Mouse (Mus musculus) brain, embryonic 18.5 days (tissue): ENCODE measurements around the gene Suds3.

Experiments
- DNase-seq: peaks from one replicate; pipeline ENCODE4 v3.0.0-alpha.2; 2012; ENCODE audit warnings: low read depth, low spot score

Gene Suds3

GRCm38 (mm10) chr5:117135869-117136268 is 20.0 kb upstream of the Suds3 start:
- DNase-seq, result no peak

GRCm38 (mm10) chr5:117134889-117135456 is 19.1 kb upstream of the Suds3 start:
- no peak for DNase-seq

GRCm38 (mm10) chr5:117134066-117134888 is 18.4 kb upstream of the Suds3 start:
- DNase-seq, result no peak

- no peak for DNase-seq
These were observed 17.6 kb upstream of the Suds3 start for GRCm38 (mm10) chr5:117133446-117134065.

- DNase-seq, result no peak
These were observed 14.8 kb upstream of the Suds3 start for GRCm38 (mm10) chr5:117130726-117131125.

- no peak for DNase-seq
These were observed 11.1 kb upstream of the Suds3 start for GRCm38 (mm10) chr5:117127051-117127450.

- DNase-seq, result no peak
These were observed 9.8 kb upstream of the Suds3 start for GRCm38 (mm10) chr5:117125482-117126346.

- no peak for DNase-seq
These were observed 7.9 kb upstream of the Suds3 start for GRCm38 (mm10) chr5:117123840-117124239.

GRCm38 (mm10) chr5:117123102-117123501 is 7.2 kb upstream of the Suds3 start:
- DNase-seq, result no peak

- no peak for DNase-seq
These were observed 5.7 kb upstream of the Suds3 start for GRCm38 (mm10) chr5:117121657-117122056.

- no peak for DNase-seq
These were observed 4.9 kb upstream of the Suds3 start for GRCm38 (mm10) chr5:117120489-117121466.

GRCm38 (mm10) chr5:117119777-117120488 is 4.0 kb upstream of the Suds3 start, which contains the start of gene Taok3:
Gene Taok3, plus strand, starts transcription at chr5:117120129.
- peak; percentile 97 for DNase-seq

- no peak for DNase-seq
These were observed 2.9 kb upstream of the Suds3 start for GRCm38 (mm10) chr5:117118850-117119249.

GRCm38 (mm10) chr5:117118220-117118619 is 2.3 kb upstream of the Suds3 start:
- DNase-seq, result no peak

- no peak for DNase-seq
These were observed 1.8 kb upstream of the Suds3 start for GRCm38 (mm10) chr5:117117716-117118115.

- no peak for DNase-seq
These were observed 1.3 kb upstream of the Suds3 start for GRCm38 (mm10) chr5:117117241-117117640.

- DNase-seq, result no peak
These were observed 747 bp upstream of the Suds3 start for GRCm38 (mm10) chr5:117116660-117117059.

GRCm38 (mm10) chr5:117115193-117115767 is 633 bp downstream of the Suds3 start:
- no peak for DNase-seq

GRCm38 (mm10) chr5:117114581-117115192 is 1.2 kb downstream of the Suds3 start:
- no peak for DNase-seq
